Comparison of ENCODE assay signal across 11 mouse cellular contexts in the genomic region with DNA sequence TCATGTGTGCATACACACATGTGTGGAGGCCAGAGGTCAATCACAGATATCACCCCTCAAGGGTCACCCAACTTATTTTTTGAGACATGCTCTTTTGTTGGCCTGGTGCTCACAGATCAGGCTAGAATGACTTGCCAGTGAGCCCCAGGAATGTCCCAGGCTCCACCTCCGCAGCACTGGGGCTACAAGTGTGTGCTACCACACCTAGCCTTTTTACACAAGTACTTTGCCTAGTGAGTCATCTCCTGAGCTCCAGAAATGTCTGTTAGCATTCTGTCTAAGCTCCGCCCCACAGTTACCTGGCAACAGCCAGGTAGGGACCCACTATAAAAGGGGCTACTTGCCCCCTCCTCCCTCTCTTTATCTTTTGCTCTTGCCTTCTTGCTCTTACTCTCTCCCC.
"Had no signal": no experiment of that assay in that cellular context is flagged by ENCODE, and none has a peak within 500 bp of the region (broad histone marks: within the 10 kb centered on the region; RNA-seq: fewer than 3 reads in every experiment).

No protein-coding gene starts in this region.

- H3K9me3 ChIP-seq: limb, embryonic 15.5 days; midbrain, embryonic 10.5 days; neural tube, embryonic 15.5 days had no signal

- H3K36me3 ChIP-seq: neural tube, embryonic 15.5 days had no signal

- H3K27me3 ChIP-seq: limb, embryonic 15.5 days; neural tube, embryonic 15.5 days had no signal

- DNase-seq: kidney, adult 8-10 months; kidney, postnatal 25 days; layer of hippocampus, adult 9-11 months; layer of hippocampus, postnatal 36 days; midbrain, embryonic 14.5 days; thymus, postnatal 4 days had no signal

- H3K9ac ChIP-seq: limb, embryonic 15.5 days; liver, embryonic 14.5 days; neural tube, embryonic 15.5 days had no signal

- H3K4me2 ChIP-seq: limb, embryonic 15.5 days; neural tube, embryonic 15.5 days had no signal

- H3K4me3 ChIP-seq: limb, embryonic 15.5 days; midbrain, embryonic 10.5 days; myocyte; neural tube, embryonic 15.5 days had no signal

- H3K27ac ChIP-seq: limb, embryonic 15.5 days; liver, embryonic 14.5 days; midbrain, embryonic 10.5 days; neural tube, embryonic 15.5 days had no signal

- H3K4me1 ChIP-seq: limb, embryonic 15.5 days; midbrain, embryonic 10.5 days; neural tube, embryonic 15.5 days had no signal
